Mouse (Mus musculus): ENCODE measurements around the gene Tpra1. TPM values are rescaled to one million over a fixed set of nuclear protein-coding genes. Genes with fewer than 3 reads are reported as not detected.
A peak's percentile ranks its signal among the peaks of the same experiment; 100 is the strongest.

Tpra1 gene
- polyA plus RNA-seq, 1 experiment from 2014 or later: 98.8 TPM

- WGBS: 81% methylated on average over 8 of the region's 8 CpGs
- no peak for ATAC-seq (ENCODE audit: low FRiP score, low TSS enrichment)
- no peaks in the 10 kb centered on the region for H3K4me1 ChIP-seq (ENCODE audit: insufficient read depth, low read length)
- H3K4me2 ChIP-seq (replicated peaks; ENCODE audit: low read depth, low read length): no peak overlapping the region
- H3K27me3 ChIP-seq (ENCODE audit: insufficient read depth, low read length): no peaks in the 10 kb centered on the region
- H3K27ac ChIP-seq (ENCODE audit: low read length): no peak overlapping the region
- no peaks in the 10 kb centered on the region for H3K9me3 ChIP-seq (ENCODE audit: low read length)
- no peaks in the 10 kb centered on the region for H3K36me3 ChIP-seq (ENCODE audit: insufficient read depth, low read length)
- H3K9ac ChIP-seq (replicated peaks; ENCODE audit: low read length): no peak overlapping the region
- no peak overlapping the region for H3K4me3 ChIP-seq (ENCODE audit: low read length)
Measured at GRCm38 (mm10) chr6:88918802-88919201, 16.8 kb downstream of the Tpra1 start.

- 11% methylated on average over 5 of the region's 5 CpGs for WGBS
- Histone ChIP-seq H3K4me2 (replicated peaks; ENCODE audit: low read depth, low read length) (no peak overlapping the region), H3K9ac (replicated peaks; ENCODE audit: low read length) (no peak overlapping the region), H3K9me3 (ENCODE audit: low read length) (no peaks in the 10 kb centered on the region), H3K27ac (ENCODE audit: low read length) (peak overlapping the region; percentile 65; the same call in 1 of the 2 replicates), H3K4me3 (ENCODE audit: low read length) (no peak overlapping the region), H3K27me3 (ENCODE audit: insufficient read depth, low read length) (no peaks in the 10 kb centered on the region), H3K4me1 (ENCODE audit: insufficient read depth, low read length) (peaks cover 19% of the 10 kb centered on the region), H3K36me3 (ENCODE audit: insufficient read depth, low read length) (no peaks in the 10 kb centered on the region)
- peak; percentile 73; the same call in 1 of the 2 replicates for ATAC-seq (ENCODE audit: low FRiP score, low TSS enrichment)
Measured at GRCm38 (mm10) chr6:88924502-88925275, 22.6 kb downstream of the Tpra1 start.

GRCm38 (mm10) chr6:88925640-88926205, 23.7 kb downstream of the Tpra1 start:
- peaks cover 19% of the 10 kb centered on the region for H3K4me1 ChIP-seq (ENCODE audit: insufficient read depth, low read length)
- H3K27ac ChIP-seq (ENCODE audit: low read length): peak overlapping the region; percentile 65; the same call in 1 of the 2 replicates
- H3K27me3 ChIP-seq (ENCODE audit: insufficient read depth, low read length): no peaks in the 10 kb centered on the region
- H3K4me2 ChIP-seq (replicated peaks; ENCODE audit: low read depth, low read length): no peak overlapping the region
- no peak overlapping the region for H3K9ac ChIP-seq (replicated peaks; ENCODE audit: low read length)
- 19% methylated on average over 4 of the region's 4 CpGs for WGBS
- no peaks in the 10 kb centered on the region for H3K9me3 ChIP-seq (ENCODE audit: low read length)
- H3K4me3 ChIP-seq (ENCODE audit: low read length): no peak overlapping the region
- H3K36me3 ChIP-seq (ENCODE audit: insufficient read depth, low read length): no peaks in the 10 kb centered on the region
- no peak for ATAC-seq (ENCODE audit: low FRiP score, low TSS enrichment)

GRCm38 (mm10) chr6:88926870-88927269, 24.8 kb downstream of the Tpra1 start:
- no peak overlapping the region for H3K9ac ChIP-seq (replicated peaks; ENCODE audit: low read length)
- H3K27ac ChIP-seq (ENCODE audit: low read length): no peak overlapping the region
- peaks cover 19% of the 10 kb centered on the region for H3K4me1 ChIP-seq (ENCODE audit: insufficient read depth, low read length)
- H3K27me3 ChIP-seq (ENCODE audit: insufficient read depth, low read length): no peaks in the 10 kb centered on the region
- H3K36me3 ChIP-seq (ENCODE audit: insufficient read depth, low read length): no peaks in the 10 kb centered on the region
- H3K4me2 ChIP-seq (replicated peaks; ENCODE audit: low read depth, low read length): no peak overlapping the region
- no peak for ATAC-seq (ENCODE audit: low FRiP score, low TSS enrichment)
- H3K4me3 ChIP-seq (ENCODE audit: low read length): no peak overlapping the region
- WGBS: 54% methylated on average over 3 of the region's 3 CpGs
- H3K9me3 ChIP-seq (ENCODE audit: low read length): no peaks in the 10 kb centered on the region

- 9% methylated on average over 2 of the region's 2 CpGs for WGBS
- Histone ChIP-seq H3K9me3 (ENCODE audit: low read length) (no peaks in the 10 kb centered on the region), H3K4me1 (ENCODE audit: insufficient read depth, low read length) (peaks cover 19% of the 10 kb centered on the region), H3K4me2 (replicated peaks; ENCODE audit: low read depth, low read length) (no peak overlapping the region), H3K27ac (ENCODE audit: low read length) (no peak overlapping the region), H3K4me3 (ENCODE audit: low read length) (no peak overlapping the region), H3K27me3 (ENCODE audit: insufficient read depth, low read length) (no peaks in the 10 kb centered on the region), H3K9ac (replicated peaks; ENCODE audit: low read length) (no peak overlapping the region), H3K36me3 (ENCODE audit: insufficient read depth, low read length) (no peaks in the 10 kb centered on the region)
- ATAC-seq (ENCODE audit: low FRiP score, low TSS enrichment): peak; percentile 40; the same call in 1 of the 2 replicates
Measured at GRCm38 (mm10) chr6:88927595-88927994, 25.5 kb downstream of the Tpra1 start.

- H3K27ac ChIP-seq (ENCODE audit: low read length): no peak overlapping the region
- H3K9me3 ChIP-seq (ENCODE audit: low read length): no peaks in the 10 kb centered on the region
- no peak overlapping the region for H3K9ac ChIP-seq (replicated peaks; ENCODE audit: low read length)
- H3K27me3 ChIP-seq (ENCODE audit: insufficient read depth, low read length): no peaks in the 10 kb centered on the region
- H3K4me1 ChIP-seq (ENCODE audit: insufficient read depth, low read length): peaks cover 19% of the 10 kb centered on the region
- ATAC-seq (ENCODE audit: low FRiP score, low TSS enrichment): no peak
- H3K36me3 ChIP-seq (ENCODE audit: insufficient read depth, low read length): no peaks in the 10 kb centered on the region
- no peak overlapping the region for H3K4me3 ChIP-seq (ENCODE audit: low read length)
- 87% methylated on average over 1 of the region's 1 CpGs for WGBS
- H3K4me2 ChIP-seq (replicated peaks; ENCODE audit: low read depth, low read length): no peak overlapping the region
Measured at GRCm38 (mm10) chr6:88928026-88928425, 26.0 kb downstream of the Tpra1 start.

- WGBS: 75% methylated on average over 5 of the region's 5 CpGs
- Histone ChIP-seq H3K27ac (ENCODE audit: low read length) (no peak overlapping the region), H3K36me3 (ENCODE audit: insufficient read depth, low read length) (no peaks in the 10 kb centered on the region), H3K4me2 (replicated peaks; ENCODE audit: low read depth, low read length) (no peak overlapping the region), H3K27me3 (ENCODE audit: insufficient read depth, low read length) (no peaks in the 10 kb centered on the region), H3K9me3 (ENCODE audit: low read length) (no peaks in the 10 kb centered on the region), H3K9ac (replicated peaks; ENCODE audit: low read length) (no peak overlapping the region), H3K4me1 (ENCODE audit: insufficient read depth, low read length) (peaks cover 19% of the 10 kb centered on the region), H3K4me3 (ENCODE audit: low read length) (no peak overlapping the region)
- ATAC-seq (ENCODE audit: low FRiP score, low TSS enrichment): no peak
Measured at GRCm38 (mm10) chr6:88928576-88928975, 26.5 kb downstream of the Tpra1 start.

- Histone ChIP-seq H3K27ac (ENCODE audit: low read length) (no peak overlapping the region), H3K4me3 (ENCODE audit: low read length) (no peak overlapping the region), H3K9ac (replicated peaks; ENCODE audit: low read length) (no peak overlapping the region), H3K9me3 (ENCODE audit: low read length) (no peaks in the 10 kb centered on the region), H3K4me1 (ENCODE audit: insufficient read depth, low read length) (peaks cover 22% of the 10 kb centered on the region), H3K4me2 (replicated peaks; ENCODE audit: low read depth, low read length) (no peak overlapping the region), H3K36me3 (ENCODE audit: insufficient read depth, low read length) (no peaks in the 10 kb centered on the region), H3K27me3 (ENCODE audit: insufficient read depth, low read length) (no peaks in the 10 kb centered on the region)
- no peak for ATAC-seq (ENCODE audit: low FRiP score, low TSS enrichment)
- WGBS: 74% methylated on average over 6 of the region's 6 CpGs
Measured at GRCm38 (mm10) chr6:88929451-88929850, 27.4 kb downstream of the Tpra1 start.

GRCm38 (mm10) chr6:88930049-88930448, 28.0 kb downstream of the Tpra1 start:
- Histone ChIP-seq H3K4me3 (ENCODE audit: low read length) (no peak overlapping the region), H3K4me2 (replicated peaks; ENCODE audit: low read depth, low read length) (no peak overlapping the region), H3K9me3 (ENCODE audit: low read length) (no peaks in the 10 kb centered on the region), H3K36me3 (ENCODE audit: insufficient read depth, low read length) (no peaks in the 10 kb centered on the region), H3K4me1 (ENCODE audit: insufficient read depth, low read length) (peaks cover 20% of the 10 kb centered on the region), H3K9ac (replicated peaks; ENCODE audit: low read length) (no peak overlapping the region), H3K27ac (ENCODE audit: low read length) (no peak overlapping the region), H3K27me3 (ENCODE audit: insufficient read depth, low read length) (no peaks in the 10 kb centered on the region)
- no peak for ATAC-seq (ENCODE audit: low FRiP score, low TSS enrichment)
- 72% methylated on average over 7 of the region's 7 CpGs for WGBS

GRCm38 (mm10) chr6:88931449-88931848, 29.4 kb downstream of the Tpra1 start:
- 71% methylated on average over 2 of the region's 2 CpGs for WGBS
- Histone ChIP-seq H3K4me1 (ENCODE audit: insufficient read depth, low read length) (peaks cover 11% of the 10 kb centered on the region), H3K4me3 (ENCODE audit: low read length) (no peak overlapping the region), H3K27ac (ENCODE audit: low read length) (no peak overlapping the region), H3K9ac (replicated peaks; ENCODE audit: low read length) (no peak overlapping the region), H3K27me3 (ENCODE audit: insufficient read depth, low read length) (no peaks in the 10 kb centered on the region), H3K4me2 (replicated peaks; ENCODE audit: low read depth, low read length) (no peak overlapping the region), H3K36me3 (ENCODE audit: insufficient read depth, low read length) (no peaks in the 10 kb centered on the region), H3K9me3 (ENCODE audit: low read length) (no peaks in the 10 kb centered on the region)
- no peak for ATAC-seq (ENCODE audit: low FRiP score, low TSS enrichment)
